Mouse (Mus musculus) E14TG2a.4 (cell line): ENCODE results near the gene Tab1.

Source experiments
- CTCF ChIP-seq: conservative IDR thresholded peaks from 2 replicates; pipeline ENCODE4 v1.5.1; 2014; ENCODE audit warnings: low read length
- POU5F1 ChIP-seq: IDR thresholded peaks from 2 replicates; pipeline ENCODE4 v1.6.1; 2014; ENCODE audit warnings: low read length, borderline replicate concordance

DNA sequence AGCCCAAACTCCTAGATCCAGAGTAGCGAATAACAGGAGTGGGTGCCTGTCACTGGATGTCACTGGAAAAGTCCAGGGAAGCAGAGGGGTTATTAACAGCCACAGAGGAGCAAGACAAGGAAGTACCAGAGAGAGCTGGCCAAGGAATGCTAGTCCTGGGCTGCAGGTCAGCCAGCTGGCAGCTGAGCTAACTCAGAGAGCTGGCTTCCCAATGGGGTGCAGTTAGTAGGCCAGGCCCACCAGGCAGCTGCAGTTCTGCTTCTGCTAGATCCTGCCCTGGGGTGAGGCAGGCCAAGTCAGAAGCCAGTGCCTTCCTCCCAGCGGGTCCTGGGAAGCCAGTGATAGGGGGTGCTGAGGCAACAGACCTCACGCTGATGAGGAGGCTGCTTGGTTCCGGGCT, 27.8 kb downstream of the Tab1 start:
- no peak for TF ChIP-seq CTCF
- no peak for TF ChIP-seq POU5F1
